Mouse (Mus musculus): Measurements from ENCODE around the gene Incenp.
"Not testable (repeated sequence)": the region's sequence is repeated elsewhere in the genome, so short reads cannot be mapped to it uniquely, and the experiment has no call there.

Gene Incenp

GRCm38 (mm10) chr19:9899072-9899779 is at the start of gene Incenp:
TSS of gene Incenp (minus strand) at chr19:9899551.
- DNase-seq (ENCODE audit: low spot score in 2 of 2): peak; percentile 91 to 93

- DNase-seq (ENCODE audit: low spot score in 2 of 2): peak in 1 of 2 experiments; percentile 51
Measured at GRCm38 (mm10) chr19:9946986-9947385, 47.6 kb upstream of the Incenp start.

GRCm38 (mm10) chr19:9945800-9946564 is 46.6 kb upstream of the Incenp start:
- no peak for DNase-seq (ENCODE audit: low spot score in 2 of 2)

- no peak for DNase-seq (ENCODE audit: low spot score in 2 of 2)
Measured at GRCm38 (mm10) chr19:9942539-9943533, 43.5 kb upstream of the Incenp start.

GRCm38 (mm10) chr19:9941809-9942208 is 42.5 kb upstream of the Incenp start:
- no peak for DNase-seq (ENCODE audit: low spot score in 2 of 2)

- DNase-seq (ENCODE audit: low spot score in 2 of 2): no peak
Measured at GRCm38 (mm10) chr19:9940903-9941302, 41.6 kb upstream of the Incenp start.

- DNase-seq (ENCODE audit: low spot score in 2 of 2): no peak
Measured at GRCm38 (mm10) chr19:9939841-9940240, 40.5 kb upstream of the Incenp start.

- DNase-seq (ENCODE audit: low spot score in 2 of 2): peak in 1 of 2 experiments; percentile 48
Measured at GRCm38 (mm10) chr19:9938824-9939303, 39.5 kb upstream of the Incenp start.

- DNase-seq (ENCODE audit: low spot score in 2 of 2): no peak
Measured at GRCm38 (mm10) chr19:9938156-9938823, 38.9 kb upstream of the Incenp start.

GRCm38 (mm10) chr19:9937428-9937827 is 38.1 kb upstream of the Incenp start:
- DNase-seq (ENCODE audit: low spot score in 2 of 2): no peak

GRCm38 (mm10) chr19:9936579-9936978 is 37.2 kb upstream of the Incenp start:
- no peak for DNase-seq (ENCODE audit: low spot score in 2 of 2)

GRCm38 (mm10) chr19:9933908-9934307 is 34.6 kb upstream of the Incenp start:
- DNase-seq (ENCODE audit: low spot score in 2 of 2): no peak

GRCm38 (mm10) chr19:9931167-9931607 is 31.8 kb upstream of the Incenp start:
- DNase-seq (ENCODE audit: low spot score in 2 of 2): not testable (repeated sequence)

- DNase-seq (ENCODE audit: low spot score in 2 of 2): no peak
Measured at GRCm38 (mm10) chr19:9928089-9928488, 28.7 kb upstream of the Incenp start.

GRCm38 (mm10) chr19:9924769-9925272 is 25.5 kb upstream of the Incenp start:
- no peak for DNase-seq (ENCODE audit: low spot score in 2 of 2)

- no peak for DNase-seq (ENCODE audit: low spot score in 2 of 2)
Measured at GRCm38 (mm10) chr19:9924034-9924768, 24.9 kb upstream of the Incenp start.

- DNase-seq (ENCODE audit: low spot score in 2 of 2): no peak
Measured at GRCm38 (mm10) chr19:9923048-9923447, 23.7 kb upstream of the Incenp start.

GRCm38 (mm10) chr19:9922228-9922627 is 22.9 kb upstream of the Incenp start:
- DNase-seq (ENCODE audit: low spot score in 2 of 2): no peak

- peak; percentile 42 to 67 for DNase-seq (ENCODE audit: low spot score in 2 of 2)
Measured at GRCm38 (mm10) chr19:9920835-9921784, 21.8 kb upstream of the Incenp start.

Measured in urinary bladder, postnatal 36 days (tissue).